Mouse (Mus musculus): ENCODE measurements around the gene Aim2. TPM values are rescaled to one million over a fixed set of nuclear protein-coding genes. Genes with fewer than 3 reads are reported as not detected.

Gene Aim2
- polyA plus RNA-seq, 1 experiment from 2014 or later = 3.5 TPM

GRCm38 (mm10) chr1:173356699-173357098, 6.0 kb downstream of the Aim2 start:
- Histone ChIP-seq H3K27me3 (ENCODE audit: control insufficient read depth, insufficient read depth, low read length) (no peaks in the 10 kb centered on the region), H3K4me1 (ENCODE audit: control insufficient read depth, insufficient read depth, low read length) (no peaks in the 10 kb centered on the region), H3K9ac (ENCODE audit: low read length) (no peak overlapping the region), H3K4me2 (ENCODE audit: low read depth) (no peak overlapping the region), H3K4me3 (ENCODE audit: low read depth, low read length) (no peak overlapping the region), H3K27ac (ENCODE audit: low read depth, low read length) (no peak overlapping the region), H3K36me3 (ENCODE audit: control insufficient read depth, insufficient read depth, low read length) (no peaks in the 10 kb centered on the region), H3K9me3 (ENCODE audit: control insufficient read depth, low read length) (no peaks in the 10 kb centered on the region)
- WGBS = 87% methylated on average over 2 of the region's 2 CpGs
- no peak for ATAC-seq (ENCODE audit: insufficient read depth, low FRiP score, low TSS enrichment)
- no peak for DNase-seq (ENCODE audit: low spot score)

DNA sequence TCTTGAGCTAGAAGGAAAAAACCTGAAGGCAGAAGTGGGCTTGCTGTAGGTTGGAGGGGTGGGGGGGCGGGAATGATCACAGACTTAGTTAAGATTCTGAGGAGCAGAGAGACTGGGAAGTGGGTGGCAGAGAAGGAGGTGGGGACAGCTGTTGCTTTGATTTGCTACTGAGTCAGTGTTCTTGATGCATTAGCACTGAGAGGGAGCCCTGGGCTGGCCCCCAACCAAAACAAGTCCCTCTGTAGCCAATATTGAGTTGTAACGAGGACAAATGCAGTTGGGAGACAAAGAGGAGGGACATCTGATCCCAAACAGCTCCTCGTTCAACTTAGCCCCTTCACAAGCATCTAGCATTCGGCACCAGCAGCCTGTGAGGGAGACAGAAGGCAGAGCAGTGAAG, 7.1 kb downstream of the Aim2 start:
- Histone ChIP-seq H3K27me3 (ENCODE audit: control insufficient read depth, insufficient read depth, low read length) (no peaks in the 10 kb centered on the region), H3K4me3 (ENCODE audit: low read depth, low read length) (no peak overlapping the region), H3K9me3 (ENCODE audit: control insufficient read depth, low read length) (no peaks in the 10 kb centered on the region), H3K27ac (ENCODE audit: low read depth, low read length) (no peak overlapping the region), H3K4me1 (ENCODE audit: control insufficient read depth, insufficient read depth, low read length) (no peaks in the 10 kb centered on the region), H3K4me2 (ENCODE audit: low read depth) (no peak overlapping the region), H3K9ac (ENCODE audit: low read length) (no peak overlapping the region), H3K36me3 (ENCODE audit: control insufficient read depth, insufficient read depth, low read length) (no peaks in the 10 kb centered on the region)
- no peak for DNase-seq (ENCODE audit: low spot score)
- ATAC-seq (ENCODE audit: insufficient read depth, low FRiP score, low TSS enrichment) = no peak
- 43% methylated on average over 4 of the region's 4 CpGs for WGBS

DNA sequence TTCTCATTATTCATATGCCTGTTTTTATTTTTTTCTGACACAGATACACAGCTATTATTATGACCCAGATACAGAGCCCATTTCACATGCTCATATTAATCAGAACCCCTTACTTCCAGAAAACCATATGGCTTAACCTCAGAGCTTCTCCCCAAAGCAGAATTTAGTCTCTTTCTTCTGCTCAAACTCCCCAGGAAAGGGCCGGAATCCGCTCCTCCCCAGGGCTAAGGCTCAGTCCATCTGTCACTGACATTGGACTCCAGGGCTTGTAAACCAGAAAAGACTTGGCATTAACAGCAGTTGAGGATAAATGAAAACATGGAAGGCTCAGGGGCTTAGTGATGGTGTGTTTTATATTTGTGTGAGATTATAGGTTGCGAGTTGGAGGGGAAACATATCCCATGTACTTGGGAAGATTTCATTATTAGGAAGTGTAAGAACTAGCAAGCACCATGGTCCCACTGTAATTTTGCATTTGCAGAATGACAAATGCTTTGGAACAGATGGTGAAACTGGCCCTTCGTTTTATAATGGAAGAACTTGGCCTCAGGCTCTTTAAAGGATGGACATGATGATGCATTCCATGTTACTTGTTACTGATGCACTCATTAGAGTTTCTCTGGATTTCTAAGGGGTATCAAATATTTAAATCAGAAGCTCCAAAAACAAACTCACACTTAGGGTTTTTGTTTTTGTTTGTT, 9.1 kb downstream of the Aim2 start:
- Histone ChIP-seq H3K9me3 (ENCODE audit: control insufficient read depth, low read length) (no peaks in the 10 kb centered on the region), H3K4me1 (ENCODE audit: control insufficient read depth, insufficient read depth, low read length) (no peaks in the 10 kb centered on the region), H3K4me2 (ENCODE audit: low read depth) (no peak overlapping the region), H3K36me3 (ENCODE audit: control insufficient read depth, insufficient read depth, low read length) (no peaks in the 10 kb centered on the region), H3K27ac (ENCODE audit: low read depth, low read length) (0 out of 2 replicates have a peak overlapping the region, but pooled peaks have one; percentile 35), H3K9ac (ENCODE audit: low read length) (no peak overlapping the region), H3K27me3 (ENCODE audit: control insufficient read depth, insufficient read depth, low read length) (no peaks in the 10 kb centered on the region), H3K4me3 (ENCODE audit: low read depth, low read length) (no peak overlapping the region)
- 65% methylated on average over 4 of the region's 4 CpGs for WGBS
- no peak for ATAC-seq (ENCODE audit: insufficient read depth, low FRiP score, low TSS enrichment)
- no peak for DNase-seq (ENCODE audit: low spot score)

- Histone ChIP-seq H3K36me3 (ENCODE audit: control insufficient read depth, insufficient read depth, low read length) (no peaks in the 10 kb centered on the region), H3K4me1 (ENCODE audit: control insufficient read depth, insufficient read depth, low read length) (peaks cover 11% of the 10 kb centered on the region), H3K27ac (ENCODE audit: low read depth, low read length) (no peak overlapping the region), H3K4me3 (ENCODE audit: low read depth, low read length) (no peak overlapping the region), H3K4me2 (ENCODE audit: low read depth) (no peak overlapping the region), H3K27me3 (ENCODE audit: control insufficient read depth, insufficient read depth, low read length) (no peaks in the 10 kb centered on the region), H3K9me3 (ENCODE audit: control insufficient read depth, low read length) (no peaks in the 10 kb centered on the region), H3K9ac (ENCODE audit: low read length) (no peak overlapping the region)
- ATAC-seq (ENCODE audit: insufficient read depth, low FRiP score, low TSS enrichment) (no peak), DNase-seq (ENCODE audit: low spot score) (no peak)
- 47% methylated on average over 6 of the region's 6 CpGs for WGBS
These were observed 11.0 kb downstream of the Aim2 start for GRCm38 (mm10) chr1:173361651-173362050.

DNA sequence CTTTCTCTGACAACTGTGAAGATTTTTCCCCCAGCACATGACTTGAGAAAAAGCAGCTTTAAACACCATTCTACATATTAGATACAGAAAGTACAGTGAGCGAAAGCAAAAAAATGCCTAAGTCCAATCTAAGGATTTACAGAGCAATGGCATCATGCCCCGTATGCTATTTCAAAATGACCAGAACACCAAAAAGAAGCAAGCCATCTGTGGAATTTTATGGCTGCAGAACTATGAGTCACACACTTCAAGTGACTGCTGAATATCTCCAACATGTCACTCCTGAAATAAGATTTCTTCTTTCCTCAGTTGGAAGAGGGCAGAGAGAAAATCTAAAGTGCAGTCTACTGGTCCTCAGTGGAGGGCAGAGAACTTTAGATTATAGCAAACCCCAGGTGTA, 12.8 kb downstream of the Aim2 start:
- Histone ChIP-seq H3K4me1 (ENCODE audit: control insufficient read depth, insufficient read depth, low read length) (peaks cover 12% of the 10 kb centered on the region), H3K4me2 (ENCODE audit: low read depth) (no peak overlapping the region), H3K36me3 (ENCODE audit: control insufficient read depth, insufficient read depth, low read length) (no peaks in the 10 kb centered on the region), H3K27ac (ENCODE audit: low read depth, low read length) (no peak overlapping the region), H3K9ac (ENCODE audit: low read length) (no peak overlapping the region), H3K27me3 (ENCODE audit: control insufficient read depth, insufficient read depth, low read length) (no peaks in the 10 kb centered on the region), H3K4me3 (ENCODE audit: low read depth, low read length) (no peak overlapping the region), H3K9me3 (ENCODE audit: control insufficient read depth, low read length) (no peaks in the 10 kb centered on the region)
- DNase-seq (ENCODE audit: low spot score) = no peak
- WGBS = 96% methylated on average over 2 of the region's 2 CpGs
- ATAC-seq (ENCODE audit: insufficient read depth, low FRiP score, low TSS enrichment) = no peak

- no peaks in the 10 kb centered on the region for H3K27me3 ChIP-seq (ENCODE audit: control insufficient read depth, insufficient read depth, low read length)
- DNase-seq (ENCODE audit: low spot score) (no peak), ATAC-seq (ENCODE audit: insufficient read depth, low FRiP score, low TSS enrichment) (no peak)
- H3K4me1 ChIP-seq (ENCODE audit: control insufficient read depth, insufficient read depth, low read length) = peaks cover 12% of the 10 kb centered on the region
- no peak overlapping the region for H3K9ac ChIP-seq (ENCODE audit: low read length)
- no peak overlapping the region for H3K4me2 ChIP-seq (ENCODE audit: low read depth)
- 87% methylated on average over 4 of the region's 4 CpGs for WGBS
- no peak overlapping the region for H3K27ac ChIP-seq (ENCODE audit: low read depth, low read length)
- no peak overlapping the region for H3K4me3 ChIP-seq (ENCODE audit: low read depth, low read length)
- no peaks in the 10 kb centered on the region for H3K9me3 ChIP-seq (ENCODE audit: control insufficient read depth, low read length)
- H3K36me3 ChIP-seq (ENCODE audit: control insufficient read depth, insufficient read depth, low read length) = no peaks in the 10 kb centered on the region
These were observed 13.6 kb downstream of the Aim2 start for GRCm38 (mm10) chr1:173364125-173364800.

- Histone ChIP-seq H3K27ac (ENCODE audit: low read depth, low read length) (no peak overlapping the region), H3K9me3 (ENCODE audit: control insufficient read depth, low read length) (no peaks in the 10 kb centered on the region), H3K4me2 (ENCODE audit: low read depth) (peak overlapping the region; percentile 83), H3K9ac (ENCODE audit: low read length) (peak overlapping the region; percentile 69), H3K36me3 (ENCODE audit: control insufficient read depth, insufficient read depth, low read length) (no peaks in the 10 kb centered on the region), H3K4me3 (ENCODE audit: low read depth, low read length) (peak overlapping the region; percentile 67), H3K27me3 (ENCODE audit: control insufficient read depth, insufficient read depth, low read length) (no peaks in the 10 kb centered on the region), H3K4me1 (ENCODE audit: control insufficient read depth, insufficient read depth, low read length) (peaks cover 12% of the 10 kb centered on the region)
- peak; percentile 22 for ATAC-seq (ENCODE audit: insufficient read depth, low FRiP score, low TSS enrichment)
- DNase-seq (ENCODE audit: low spot score) = no peak
- WGBS = 2% methylated on average over 13 of the region's 13 CpGs
These were observed 15.3 kb downstream of the Aim2 start for GRCm38 (mm10) chr1:173365970-173366409.

DNA sequence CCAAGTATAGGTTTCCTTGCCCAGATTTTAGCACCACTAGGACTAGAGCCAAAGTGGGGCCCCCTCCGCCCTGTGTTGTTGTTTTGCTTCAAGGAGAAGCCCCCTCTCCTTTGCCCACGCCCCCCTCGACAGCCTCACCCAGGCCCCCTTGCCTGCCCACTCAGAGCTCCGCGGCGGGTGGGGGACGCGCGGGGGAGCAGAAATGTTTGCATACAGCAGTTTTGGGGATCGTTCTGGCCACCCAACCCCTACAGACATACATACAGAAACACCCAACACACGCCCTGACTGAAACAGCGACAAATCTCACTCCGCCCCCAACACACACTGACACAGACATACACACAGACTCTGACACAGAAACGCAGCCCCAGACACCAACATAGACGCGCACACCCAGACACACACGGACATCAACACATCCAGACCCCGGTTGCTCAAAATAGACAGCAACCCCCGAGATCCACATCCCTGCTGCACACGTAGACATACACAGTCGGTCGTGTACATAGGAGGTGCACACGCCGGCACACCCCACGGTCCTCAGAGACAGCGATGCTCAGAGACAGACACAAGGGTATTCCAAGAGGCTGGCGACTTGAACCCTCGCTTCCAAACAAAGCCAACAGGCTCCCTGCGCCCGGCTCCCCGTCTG, 16.1 kb downstream of the Aim2 start:
- ATAC-seq (ENCODE audit: insufficient read depth, low FRiP score, low TSS enrichment) (peak; percentile 71), DNase-seq (ENCODE audit: low spot score) (peak; percentile 69)
- Histone ChIP-seq H3K27ac (ENCODE audit: low read depth, low read length) (peak overlapping the region; percentile 47; the same call in 1 of the 2 replicates), H3K9me3 (ENCODE audit: control insufficient read depth, low read length) (no peaks in the 10 kb centered on the region), H3K4me2 (ENCODE audit: low read depth) (peak overlapping the region; percentile 83), H3K9ac (ENCODE audit: low read length) (peak overlapping the region; percentile 69), H3K4me1 (ENCODE audit: control insufficient read depth, insufficient read depth, low read length) (peaks cover 12% of the 10 kb centered on the region), H3K4me3 (ENCODE audit: low read depth, low read length) (peak overlapping the region; percentile 67), H3K36me3 (ENCODE audit: control insufficient read depth, insufficient read depth, low read length) (no peaks in the 10 kb centered on the region), H3K27me3 (ENCODE audit: control insufficient read depth, insufficient read depth, low read length) (no peaks in the 10 kb centered on the region)
- under 1% methylated on average over 31 of the region's 31 CpGs for WGBS
